Mouse (Mus musculus) stomach, postnatal 0 days (tissue): ENCODE measurements around the gene Gm12185.
"Not testable (repeated sequence)": the region's sequence is repeated elsewhere in the genome, so short reads cannot be mapped to it uniquely, and the experiment has no call there.

ENCODE experiments used
- CTCF ChIP-seq: IDR thresholded peaks from 2 replicates; pipeline ENCODE4 v1.5.1; 2016; ENCODE audit warnings: antibody characterized with exemption, low read depth, mild to moderate bottlenecking, moderate library complexity
- EP300 ChIP-seq: optimal IDR thresholded peaks from 2 replicates; pipeline ENCODE3; 2016; ENCODE audit warnings: antibody characterized with exemption

DNA sequence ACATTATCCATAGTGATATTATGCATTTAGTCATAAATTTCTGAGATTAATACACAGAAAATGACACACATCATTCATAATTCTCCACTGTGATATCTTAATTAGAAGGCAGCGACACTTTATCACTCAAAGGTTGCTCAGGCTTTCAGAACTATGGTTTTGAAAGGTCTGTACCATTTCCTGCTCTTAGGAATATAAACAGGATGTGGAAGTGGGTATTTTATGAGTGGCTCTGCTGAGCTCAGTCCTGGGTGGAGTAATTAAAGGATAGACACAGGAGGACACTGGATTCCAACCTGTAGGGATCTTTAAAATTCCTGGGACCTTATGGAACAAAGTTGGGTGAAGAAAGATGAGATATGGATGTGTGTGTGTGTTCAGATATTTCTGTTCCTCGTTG lies 14.3 kb upstream of the Gm12185 start:
- TF ChIP-seq CTCF, EP300: not testable (repeated sequence)
